Mouse (Mus musculus) liver (tissue): ENCODE data around the gene Rrn3.
A peak's percentile ranks its signal among the peaks of the same experiment; 100 is the strongest.
"Not testable (repeated sequence)": the region's sequence is repeated elsewhere in the genome, so short reads cannot be mapped to it uniquely, and the experiment has no call there.

Experiments used
- DNase-seq: peaks from one replicate; pipeline ENCODE4 v3.0.0-alpha.2; 2020; ENCODE audit warnings: mixed read lengths

The Rrn3 gene

DNA sequence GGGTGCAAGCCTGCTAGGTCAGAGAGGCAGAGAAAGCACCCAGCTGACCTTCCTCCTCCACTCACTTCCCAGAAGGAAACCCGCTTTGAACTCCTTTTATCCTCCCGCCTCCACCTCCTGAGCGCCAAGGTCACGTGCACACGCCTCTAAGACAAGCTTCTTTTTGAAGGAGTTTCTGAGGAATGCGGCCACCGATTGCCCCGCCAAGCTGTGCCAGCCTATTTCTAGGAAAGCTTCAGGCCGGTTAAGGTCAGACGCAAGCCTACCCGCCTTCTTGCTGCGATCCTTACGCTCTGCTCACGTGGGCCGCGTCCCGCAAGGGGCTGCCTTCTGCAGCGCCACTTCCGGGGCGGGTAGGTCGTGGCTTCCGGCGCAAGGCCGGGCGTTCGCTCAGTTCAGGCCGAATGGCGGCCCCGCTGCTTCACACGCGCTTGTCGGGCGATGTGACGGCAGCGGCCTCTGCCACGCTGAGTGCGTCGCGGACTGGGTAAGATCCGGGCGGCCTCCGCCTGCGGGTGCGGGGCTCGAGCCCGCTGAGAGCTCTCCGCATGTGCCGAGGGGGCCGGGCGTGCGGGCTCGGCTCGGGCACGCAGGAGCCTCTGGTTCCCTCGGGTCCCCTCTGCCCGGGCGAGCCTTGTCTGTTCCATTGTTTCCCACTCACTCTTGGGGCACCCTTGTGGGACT, at the start of gene Rrn3:
Gene Rrn3, plus strand, starts transcription at position 356 of the 684 bp plus-strand sequence.
- peak; percentile 88 for DNase-seq

GRCm38 (mm10) chr16:13732786-13733185, 47.7 kb upstream of the Rrn3 start:
- DNase-seq: no peak

DNA sequence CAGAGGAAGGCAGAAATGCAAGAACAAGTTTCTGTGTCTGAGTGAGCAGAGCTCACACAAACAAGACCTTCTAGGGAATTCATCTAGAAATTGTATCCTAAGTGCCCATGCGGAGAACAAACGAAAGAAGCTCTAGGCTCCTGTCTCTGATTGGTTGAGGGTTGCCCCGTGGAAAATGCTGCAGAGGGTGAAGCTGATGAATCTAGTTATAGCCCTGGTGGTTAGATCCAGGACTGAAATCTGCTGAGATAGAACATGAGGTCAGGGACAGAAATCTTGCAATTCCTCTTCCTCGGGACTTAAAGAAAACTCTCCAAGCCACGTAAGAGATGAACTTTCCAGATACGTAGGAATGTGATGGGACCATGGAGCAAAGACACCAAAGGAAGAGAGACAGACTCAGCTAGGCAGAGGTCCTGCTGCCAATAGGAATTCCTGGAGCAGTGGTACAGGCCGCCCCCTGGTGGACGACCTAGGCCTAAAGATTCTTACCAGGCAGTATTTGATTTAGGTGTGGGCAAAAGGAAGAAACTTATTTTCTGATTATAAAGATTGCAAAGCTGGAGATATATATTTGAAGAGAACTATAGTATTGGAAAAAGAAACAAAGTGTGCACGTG, 46.9 kb upstream of the Rrn3 start:
- peak; percentile 79 for DNase-seq

DNA sequence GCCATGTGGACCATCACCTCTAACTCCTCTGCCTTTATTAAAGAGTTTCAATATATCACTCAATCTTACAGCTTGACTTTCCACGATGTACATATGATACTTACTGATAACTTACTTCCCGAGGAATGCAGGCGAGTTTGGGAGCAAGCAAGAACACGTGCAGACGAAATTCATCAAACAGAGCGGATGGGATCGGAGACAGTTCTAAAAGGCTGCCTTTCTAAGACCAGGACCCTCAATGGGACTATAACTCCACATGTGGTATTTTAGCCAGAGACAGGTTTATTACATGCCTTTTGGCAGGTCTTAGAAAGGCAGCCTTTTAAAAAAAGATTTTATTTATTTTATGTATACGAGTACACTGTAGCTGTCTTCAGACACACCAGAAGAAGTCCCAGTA, 44.5 kb upstream of the Rrn3 start:
- no peak for DNase-seq

- DNase-seq: not testable (repeated sequence)
Measured at GRCm38 (mm10) chr16:13739044-13739443, 41.5 kb upstream of the Rrn3 start.

- DNase-seq: no peak
Measured at GRCm38 (mm10) chr16:13740844-13741243, 39.7 kb upstream of the Rrn3 start.

DNA sequence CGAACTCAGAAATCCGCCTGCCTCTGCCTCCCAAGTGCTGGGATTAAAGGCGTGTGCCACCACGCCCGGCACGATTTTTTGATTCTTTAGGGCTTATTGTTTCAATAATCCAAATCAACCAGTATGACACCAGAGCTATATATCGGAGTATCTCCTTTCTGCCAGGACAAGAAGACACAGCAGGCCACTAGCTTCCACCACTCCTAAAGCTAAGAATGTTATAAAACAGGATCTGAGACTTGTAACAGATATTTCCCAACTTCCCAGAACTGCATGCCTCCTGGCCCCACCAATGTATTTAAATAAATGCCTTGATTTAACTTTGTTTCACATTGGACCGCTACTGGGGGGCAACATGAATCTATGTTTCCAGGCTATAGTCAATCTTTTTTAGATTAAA, 32.8 kb upstream of the Rrn3 start:
- DNase-seq: no peak

- DNase-seq: no peak
Measured at GRCm38 (mm10) chr16:13748124-13748523, 32.4 kb upstream of the Rrn3 start.

DNA sequence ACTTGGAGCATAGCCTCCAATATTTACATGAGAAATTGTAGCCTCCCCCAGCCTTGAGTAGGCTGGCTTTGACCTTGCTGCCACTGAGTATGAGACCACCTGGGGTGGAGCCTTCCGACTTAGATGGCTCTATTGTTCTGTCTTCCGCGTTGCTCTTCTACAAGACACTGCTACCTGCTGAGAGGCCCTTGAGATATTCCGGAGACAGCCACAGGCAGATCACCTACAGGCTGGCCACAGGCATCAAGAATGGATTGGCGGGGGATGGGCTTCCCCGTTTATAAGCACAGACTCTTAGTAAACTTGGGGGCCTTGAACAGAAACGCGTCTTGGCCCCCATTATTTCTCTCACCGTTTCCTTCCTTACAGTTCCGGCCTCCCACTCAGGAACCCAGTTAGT, 31.7 kb upstream of the Rrn3 start:
- DNase-seq: not testable (repeated sequence)

- DNase-seq: no peak
Measured at GRCm38 (mm10) chr16:13749306-13749705, 31.2 kb upstream of the Rrn3 start.

DNA sequence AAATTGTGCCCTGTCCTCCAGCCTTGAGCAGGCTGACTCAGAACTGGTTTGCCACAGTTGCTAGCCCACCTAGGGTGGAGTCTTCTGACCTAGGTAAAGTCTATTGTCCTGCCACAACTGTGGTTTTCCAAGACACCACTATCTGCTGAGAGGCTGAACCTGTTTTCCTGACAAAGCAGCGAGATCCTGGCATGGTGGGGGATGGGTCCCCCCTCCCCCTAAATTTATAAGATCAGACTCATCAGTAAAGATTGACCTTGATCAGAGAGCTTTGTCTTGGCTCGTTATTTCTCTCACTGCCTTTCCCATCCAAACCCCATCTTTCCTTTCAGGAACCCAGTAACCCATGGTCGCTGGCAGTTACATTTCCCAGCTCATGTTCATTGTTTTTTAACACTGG, 30.5 kb upstream of the Rrn3 start:
- no peak for DNase-seq

DNA sequence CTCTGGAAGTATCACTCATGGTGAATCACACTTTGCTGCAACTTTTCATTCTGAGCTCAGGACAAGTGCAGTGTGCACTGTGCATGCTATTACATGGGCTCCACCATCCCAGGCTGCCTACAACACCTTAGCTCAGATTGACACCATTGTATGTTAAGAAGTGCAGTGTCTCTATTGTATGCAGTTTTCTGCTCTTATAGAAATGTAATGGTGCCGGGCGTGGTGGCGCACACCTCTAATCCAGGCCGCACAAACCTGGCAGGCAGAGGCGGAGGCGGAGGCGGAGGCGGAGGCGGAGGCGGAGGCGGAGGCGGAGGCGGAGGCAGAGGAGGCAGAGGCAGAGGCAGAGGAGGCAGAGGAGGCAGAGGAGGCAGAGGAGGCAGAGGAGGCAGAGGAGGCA, 29.9 kb upstream of the Rrn3 start:
- no peak for DNase-seq

- DNase-seq: no peak
Measured at GRCm38 (mm10) chr16:13753986-13754385, 26.5 kb upstream of the Rrn3 start.

- DNase-seq: peak; percentile 94
Measured at GRCm38 (mm10) chr16:13754400-13755190, 25.9 kb upstream of the Rrn3 start.

GRCm38 (mm10) chr16:13757823-13758222, 22.7 kb upstream of the Rrn3 start:
- DNase-seq: no peak

- DNase-seq: not testable (repeated sequence)
Measured at GRCm38 (mm10) chr16:13762807-13763206, 17.7 kb upstream of the Rrn3 start.

DNA sequence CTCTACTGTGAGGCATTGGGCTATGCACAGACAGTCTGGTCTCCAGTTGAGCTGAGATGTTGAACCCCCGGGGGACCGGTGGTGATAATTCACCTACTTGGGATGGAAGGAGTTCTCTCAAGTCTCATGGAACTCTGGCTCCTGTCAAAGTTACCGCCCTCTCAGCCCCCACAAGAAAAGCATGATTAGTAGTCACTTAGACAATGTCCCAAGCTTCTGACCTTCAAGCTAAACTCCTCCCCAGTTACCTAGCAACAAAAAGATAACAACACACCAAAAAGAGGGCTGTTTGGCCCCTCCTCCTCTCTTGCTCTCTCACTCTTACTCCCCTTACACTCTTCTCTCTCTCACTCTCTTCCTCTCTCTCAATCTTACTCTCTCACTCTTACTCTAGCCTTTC, 16.0 kb upstream of the Rrn3 start:
- no peak for DNase-seq

- DNase-seq: no peak
Measured at GRCm38 (mm10) chr16:13766367-13766766, 14.1 kb upstream of the Rrn3 start.

- DNase-seq: not testable (repeated sequence)
Measured at GRCm38 (mm10) chr16:13771603-13772002, 8.9 kb upstream of the Rrn3 start.

DNA sequence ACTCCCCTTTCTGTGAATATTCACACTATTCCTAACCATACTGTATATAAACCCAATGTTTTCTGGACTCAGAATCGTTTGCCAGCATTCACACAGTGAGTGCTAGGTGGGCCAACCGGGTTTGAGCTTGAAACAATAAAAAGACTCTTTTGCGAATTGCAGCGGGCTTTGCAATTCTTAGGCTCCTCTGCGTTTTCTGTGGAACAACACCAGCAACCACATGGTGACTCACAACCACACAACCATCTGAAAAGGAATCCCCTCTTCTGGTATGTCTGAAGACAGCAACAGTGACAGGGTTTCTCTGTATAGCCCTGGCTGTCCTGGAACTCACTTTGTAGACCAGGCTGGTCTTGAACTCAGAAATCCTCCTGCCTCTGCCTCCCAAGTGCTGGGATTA, 8.5 kb upstream of the Rrn3 start:
- not testable (repeated sequence) for DNase-seq

DNA sequence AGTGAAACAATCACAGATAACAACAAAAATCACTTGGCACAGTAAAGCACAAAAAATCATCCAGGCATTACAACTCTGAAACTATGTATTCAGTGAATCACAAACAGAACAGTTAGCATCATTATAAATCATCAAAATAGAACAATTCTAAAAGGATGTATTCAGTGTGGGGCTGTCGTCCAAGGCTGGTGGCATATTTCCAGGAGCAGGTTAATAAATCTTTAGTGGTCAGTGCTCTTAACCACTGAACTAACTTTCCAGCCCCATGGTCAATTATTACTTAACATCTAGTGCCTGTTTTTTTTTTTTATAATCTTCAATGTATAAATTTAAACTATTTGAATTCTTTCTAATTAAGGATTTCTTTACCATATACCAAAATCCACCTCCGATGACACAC, 6.5 kb upstream of the Rrn3 start:
- DNase-seq: not testable (repeated sequence)

DNA sequence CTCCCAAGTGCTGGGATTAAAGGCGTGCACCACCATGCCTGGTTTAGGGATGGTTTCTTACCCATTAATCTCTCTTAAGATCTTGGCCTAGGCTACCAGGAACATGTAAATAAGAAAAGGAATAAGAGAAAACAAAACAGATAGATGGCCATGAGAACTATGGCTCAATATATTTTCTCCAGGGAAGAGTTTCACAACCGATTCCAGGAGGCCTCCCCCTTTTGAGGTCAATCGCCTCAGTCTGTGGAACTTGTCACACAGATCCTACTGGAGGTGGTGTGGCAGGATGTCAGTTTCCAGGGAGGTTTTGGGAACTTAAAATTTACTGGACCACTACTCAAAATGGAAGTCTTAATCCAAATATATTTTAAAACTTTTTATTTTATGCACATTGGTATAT, 5.9 kb upstream of the Rrn3 start:
- DNase-seq: not testable (repeated sequence)

- peak; percentile 64 for DNase-seq
Measured at GRCm38 (mm10) chr16:13781216-13781615, 708 bp downstream of the Rrn3 start.

- DNase-seq: no peak
Measured at GRCm38 (mm10) chr16:13785932-13786331, 5.4 kb downstream of the Rrn3 start.
